Mouse (Mus musculus) right cerebral cortex, postnatal 25 days (tissue): ENCODE results near the gene Gnai1.
"Not testable (repeated sequence)": the region's sequence is repeated elsewhere in the genome, so short reads cannot be mapped to it uniquely, and the experiment has no call there.

ENCODE experiments used
- DNase-seq: peaks from one replicate; pipeline ENCODE4 v3.0.0; 2022

The Gnai1 gene

DNA sequence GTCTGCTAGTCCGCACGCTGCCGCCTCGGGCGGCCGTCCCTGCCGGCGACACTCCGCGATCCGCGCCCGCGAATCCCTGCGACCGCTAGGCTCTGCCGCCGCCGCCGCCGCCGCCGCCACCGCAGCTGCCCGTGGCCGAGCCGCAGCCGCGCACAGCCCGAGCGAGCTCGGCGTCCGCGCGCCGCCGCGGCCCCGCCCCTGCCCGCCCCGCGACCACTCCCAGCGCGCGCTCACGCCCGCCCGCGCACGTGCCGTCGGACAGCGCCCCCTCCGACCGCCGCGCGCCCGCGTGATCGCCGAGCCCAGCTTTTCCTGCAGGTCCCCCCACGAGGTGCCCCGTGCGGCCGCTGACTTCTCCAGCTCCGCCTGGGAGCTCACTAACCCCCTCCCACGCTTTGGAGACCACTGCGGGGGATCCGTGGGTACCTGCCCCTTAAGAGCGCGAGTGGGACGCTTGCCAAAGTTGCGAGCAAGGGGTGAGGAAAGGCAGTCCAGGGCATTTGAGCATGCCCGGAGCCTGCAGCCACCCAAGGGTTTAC, at the start of gene Gnai1:
Gene Gnai1 (minus strand): TSS at position 75 of the 539 bp plus-strand sequence.
- peak; percentile 77 for DNase-seq

DNA sequence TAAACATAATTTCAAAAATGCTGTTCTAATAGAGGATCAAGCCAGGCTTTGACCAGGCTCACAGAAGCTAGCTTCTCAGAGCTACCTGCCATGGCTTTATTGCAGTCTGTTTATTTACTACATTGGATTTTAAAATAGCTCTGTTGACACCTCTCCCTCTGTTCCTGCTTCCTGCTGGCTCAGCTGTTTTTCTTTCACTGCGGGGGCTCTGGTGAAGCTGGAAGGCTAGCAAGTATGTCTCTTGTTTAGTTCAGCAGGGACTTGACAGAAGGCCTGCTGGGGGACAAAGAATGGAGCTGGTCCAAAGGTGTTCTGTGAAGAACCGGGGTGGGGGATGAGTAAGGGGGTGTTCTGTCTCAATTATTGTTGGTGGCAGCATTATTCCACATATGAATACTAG, 7.7 kb upstream of the Gnai1 start:
- DNase-seq: no peak

DNA sequence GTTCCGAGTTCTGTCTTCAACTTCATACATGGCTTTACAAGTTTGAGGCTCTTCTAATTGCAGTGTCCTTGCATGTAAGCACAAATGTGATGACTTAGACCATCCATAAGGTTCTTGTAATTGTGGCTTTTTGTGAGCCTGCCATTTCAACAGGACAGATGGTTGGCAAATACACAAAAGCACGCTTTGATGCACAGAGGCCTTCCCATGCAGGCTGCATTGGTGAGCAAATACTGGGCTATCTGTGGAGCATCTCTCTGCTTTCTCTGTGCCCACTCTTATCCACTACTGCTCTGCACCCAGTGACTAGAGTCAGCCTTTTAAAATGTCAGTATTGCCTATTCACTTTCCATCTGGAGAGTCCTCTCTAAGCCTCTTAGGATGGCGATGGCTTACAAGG, 5.3 kb upstream of the Gnai1 start:
- no peak for DNase-seq

DNA sequence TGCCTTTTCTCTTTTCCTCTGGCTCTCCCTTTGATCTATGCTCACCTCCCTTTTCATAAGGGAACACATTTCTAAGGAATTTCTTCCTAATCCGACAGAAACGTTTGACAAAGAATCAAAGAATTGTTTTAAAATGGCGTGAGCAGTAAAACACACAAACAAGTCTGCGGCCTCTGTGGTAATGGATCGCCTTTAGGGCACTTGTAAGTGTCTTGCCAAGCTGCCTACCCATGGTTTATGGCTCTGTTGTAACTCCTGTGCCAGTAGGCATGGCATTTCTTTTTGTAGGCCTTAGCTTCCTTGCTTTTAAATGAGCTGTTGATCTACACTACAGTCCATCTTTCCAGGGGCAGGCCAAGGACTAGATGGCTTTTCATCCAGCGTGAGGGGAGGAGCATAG, 801 bp upstream of the Gnai1 start:
- no peak for DNase-seq

DNA sequence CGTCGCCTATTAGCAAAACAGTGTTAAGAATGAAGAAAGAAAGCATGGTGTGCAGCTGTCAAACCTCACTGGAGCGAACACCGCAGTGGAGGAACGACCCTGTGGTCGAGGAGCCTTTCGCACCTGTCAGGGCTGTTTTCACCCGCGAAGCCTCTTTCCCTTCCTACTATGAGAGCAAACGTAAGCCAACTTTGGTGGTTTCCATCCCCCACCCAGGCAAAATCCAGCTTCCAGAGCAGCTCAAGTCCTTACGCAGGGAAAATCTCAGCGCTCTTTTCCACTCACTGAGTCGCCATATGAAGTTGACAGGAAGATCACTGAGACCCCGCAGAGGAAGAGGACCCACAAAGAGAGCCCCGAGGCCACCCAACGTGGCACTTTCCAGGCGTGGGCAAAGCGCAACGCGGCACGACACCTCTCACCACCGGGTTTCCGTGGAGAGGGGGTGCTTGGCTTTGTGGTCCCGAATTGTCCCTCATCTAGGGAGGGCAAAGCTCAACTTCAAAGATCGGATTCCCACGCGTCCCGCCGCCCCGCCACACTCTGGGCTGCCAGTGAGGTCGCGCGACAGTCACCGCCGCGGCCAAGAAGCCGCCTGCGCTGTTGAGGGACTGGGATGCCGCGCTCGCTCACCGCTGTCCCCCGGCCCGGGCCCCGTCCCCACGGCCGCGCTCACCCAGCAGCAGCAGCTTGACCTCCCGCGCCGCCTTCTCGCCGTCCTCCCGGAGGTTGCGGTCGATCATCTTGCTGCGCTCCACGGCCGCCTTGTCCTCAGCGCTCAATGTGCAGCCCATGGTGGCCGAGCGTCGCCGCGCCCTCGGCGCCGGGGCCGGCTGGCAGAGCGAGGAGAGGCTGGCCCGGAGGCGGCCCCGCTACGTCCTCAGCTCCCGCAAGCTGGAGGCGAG, 527 bp downstream of the Gnai1 start:
- DNase-seq: peak; percentile 43

DNA sequence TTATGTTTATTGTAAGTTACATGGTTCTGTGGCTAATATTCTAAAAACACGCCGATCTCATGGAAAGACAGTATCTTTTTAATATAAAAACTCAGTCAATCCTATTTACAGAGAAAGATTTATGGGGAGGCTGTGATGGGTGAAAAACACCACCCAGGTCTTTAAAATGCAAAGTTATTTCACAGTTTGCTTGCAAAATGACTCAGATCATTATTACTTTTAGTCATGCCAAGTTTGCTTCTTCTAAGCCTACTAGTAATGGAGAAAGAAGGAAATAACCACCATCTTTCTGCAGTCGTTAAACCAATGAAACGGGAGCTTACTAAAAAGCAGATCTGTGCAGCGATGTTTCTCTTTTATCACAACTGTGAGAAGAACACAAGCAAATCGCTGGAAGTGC, 1.4 kb downstream of the Gnai1 start:
- no peak for DNase-seq

DNA sequence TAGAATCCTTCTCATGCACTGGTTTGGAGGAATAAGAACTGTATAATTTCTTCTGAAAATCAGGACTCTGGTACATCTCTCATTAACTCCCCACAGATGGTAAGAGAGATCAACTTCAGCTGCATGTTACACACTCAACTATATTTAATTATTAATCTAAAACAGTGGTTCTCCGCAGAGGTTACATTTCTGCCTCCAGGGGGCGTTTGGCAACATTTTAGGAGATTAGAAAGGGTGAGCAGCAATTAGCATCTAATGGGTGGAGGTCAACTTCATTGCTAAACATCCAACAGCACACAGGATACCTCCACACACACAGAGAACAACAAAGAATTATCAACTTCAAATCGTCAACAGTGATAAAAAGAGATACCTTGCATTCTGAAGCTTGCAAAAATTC, 2.0 kb downstream of the Gnai1 start:
- no peak for DNase-seq

DNA sequence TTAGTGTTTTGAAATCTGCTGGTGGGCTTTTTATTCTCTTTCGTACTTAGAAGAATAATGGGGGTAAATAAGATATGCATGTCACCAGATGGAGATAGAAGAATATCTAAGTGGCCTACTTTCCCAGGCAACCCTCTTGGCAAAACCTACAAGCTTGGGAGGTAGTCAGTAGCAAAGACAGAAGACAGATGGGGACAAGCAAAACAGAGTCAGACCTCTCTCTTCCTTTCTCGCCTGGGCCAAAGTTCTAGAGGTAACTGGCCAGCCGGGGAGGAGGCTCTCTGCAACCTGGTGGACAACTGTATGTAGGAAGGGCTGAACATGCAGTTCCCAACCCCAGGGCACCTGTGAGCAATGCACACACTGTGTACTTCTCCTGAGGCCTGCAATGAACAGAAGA, 12.9 kb downstream of the Gnai1 start:
- DNase-seq: no peak

DNA sequence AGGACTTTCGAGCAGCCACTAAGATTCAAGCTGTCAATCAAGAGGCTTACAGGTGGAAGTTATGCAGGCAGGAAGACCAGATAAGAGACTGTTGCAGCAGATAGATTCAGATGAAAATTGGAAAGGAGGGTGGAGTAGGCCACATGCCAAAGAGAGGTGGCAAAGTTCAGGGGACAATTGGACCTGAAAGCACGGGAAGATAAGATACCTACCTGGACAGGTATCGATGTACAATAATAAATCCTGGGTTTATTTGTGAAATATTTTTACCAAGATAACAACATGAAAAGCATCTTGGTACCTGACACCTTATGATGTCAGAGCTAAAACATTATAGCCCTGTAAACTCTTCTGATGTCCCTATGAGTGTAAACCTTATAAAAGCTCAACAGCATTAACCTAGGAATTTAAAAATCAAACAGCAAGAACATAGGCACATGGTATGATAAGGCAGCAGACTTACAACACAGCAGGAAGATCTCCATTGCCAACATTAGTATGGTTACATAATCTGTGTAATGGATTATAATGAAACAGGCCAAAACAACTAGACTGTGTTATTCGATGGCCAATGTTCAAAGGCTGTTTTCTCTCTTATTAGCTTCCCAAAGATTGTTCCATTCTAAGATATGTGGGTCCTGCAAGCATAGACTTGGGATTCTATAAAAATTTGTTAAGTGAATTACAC, 16.6 kb downstream of the Gnai1 start:
- no peak for DNase-seq

DNA sequence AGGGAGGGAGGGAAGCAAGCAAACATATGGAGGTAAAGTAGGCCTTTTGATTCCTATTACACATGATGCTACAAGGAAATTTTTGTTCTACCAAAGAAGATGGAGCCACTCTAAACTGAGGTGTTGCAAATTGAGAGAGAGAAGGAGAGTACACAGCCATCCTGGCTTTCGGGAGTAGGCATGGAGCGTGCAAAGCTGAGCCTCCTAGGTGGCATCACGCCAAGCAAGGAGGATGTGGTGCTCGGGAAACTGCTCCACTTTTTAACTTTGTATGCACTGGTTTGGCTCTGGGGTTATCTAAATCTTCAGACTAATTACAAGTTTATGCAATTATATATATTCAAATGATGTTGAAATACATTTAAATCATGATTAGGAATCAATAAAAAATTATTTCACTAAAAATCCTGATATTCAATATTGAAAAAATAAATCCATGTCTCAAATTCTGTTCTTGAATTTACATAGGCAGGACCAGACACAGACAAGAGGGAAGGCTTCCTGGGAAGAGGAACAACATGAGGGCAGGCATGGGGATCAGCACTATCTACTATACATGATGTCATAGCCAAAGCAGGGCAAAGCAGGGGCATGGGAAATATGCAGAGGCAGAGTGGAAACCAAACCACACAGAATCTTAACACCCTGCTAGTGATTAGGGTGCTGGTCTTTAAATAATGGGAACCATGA, 17.2 kb downstream of the Gnai1 start:
- DNase-seq: no peak

DNA sequence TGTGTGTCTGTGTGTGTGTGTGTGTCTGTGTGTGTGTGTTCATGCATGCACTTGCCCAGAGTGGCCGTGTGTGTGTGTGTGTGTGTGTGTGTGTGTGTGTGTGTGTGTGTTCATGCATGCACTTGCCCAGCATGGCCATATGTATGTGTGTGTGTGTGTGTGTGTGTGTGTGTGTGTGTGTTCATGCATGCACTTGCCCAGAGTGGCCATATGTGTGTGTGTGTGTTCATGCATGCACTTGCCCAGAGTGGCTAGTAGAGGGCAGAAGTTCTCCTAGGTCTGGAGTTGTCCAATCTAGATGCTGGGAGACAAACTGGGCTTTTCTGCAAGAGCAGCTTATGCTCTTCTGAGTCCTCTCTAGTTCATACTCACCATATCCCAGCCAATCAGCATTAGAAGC, 18.3 kb downstream of the Gnai1 start:
- not testable (repeated sequence) for DNase-seq

DNA sequence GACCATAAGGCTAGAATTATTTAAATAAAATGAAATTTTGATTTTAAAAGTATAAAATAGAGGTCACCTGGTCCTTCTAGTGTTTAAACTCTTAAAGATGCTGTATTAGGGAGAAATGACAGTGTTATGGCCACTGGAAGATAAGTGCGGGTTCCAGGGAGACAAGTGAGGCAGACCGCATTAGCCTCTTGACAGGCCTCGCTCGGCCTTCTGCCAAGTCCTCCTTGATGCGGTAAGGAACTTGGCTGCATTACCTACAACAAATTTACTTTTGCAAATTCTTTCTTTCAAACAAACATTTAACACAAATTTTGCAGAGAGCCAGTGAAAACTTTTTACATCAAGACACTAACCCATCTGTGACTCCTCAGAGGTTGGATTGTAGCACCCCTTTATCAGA, 27.9 kb downstream of the Gnai1 start:
- DNase-seq: no peak

DNA sequence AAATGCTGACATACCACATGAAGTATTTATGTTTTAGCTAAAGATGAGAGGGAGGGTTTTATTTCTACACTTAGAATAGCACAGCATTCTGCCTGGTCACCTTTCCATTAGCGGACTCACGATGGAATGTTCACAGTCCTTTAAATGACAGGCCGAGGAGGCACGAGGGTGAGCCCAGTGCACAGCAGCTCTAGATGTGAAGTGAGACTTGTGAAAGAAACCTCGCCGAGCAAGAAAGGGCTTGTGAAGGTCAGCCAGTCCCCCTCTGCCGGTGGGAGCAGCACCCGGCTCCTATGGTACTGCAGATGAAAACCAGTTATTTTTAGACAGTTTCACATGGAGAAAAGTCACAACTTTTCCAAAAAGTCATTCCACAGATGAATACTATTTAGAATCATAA, 29.4 kb downstream of the Gnai1 start:
- no peak for DNase-seq

DNA sequence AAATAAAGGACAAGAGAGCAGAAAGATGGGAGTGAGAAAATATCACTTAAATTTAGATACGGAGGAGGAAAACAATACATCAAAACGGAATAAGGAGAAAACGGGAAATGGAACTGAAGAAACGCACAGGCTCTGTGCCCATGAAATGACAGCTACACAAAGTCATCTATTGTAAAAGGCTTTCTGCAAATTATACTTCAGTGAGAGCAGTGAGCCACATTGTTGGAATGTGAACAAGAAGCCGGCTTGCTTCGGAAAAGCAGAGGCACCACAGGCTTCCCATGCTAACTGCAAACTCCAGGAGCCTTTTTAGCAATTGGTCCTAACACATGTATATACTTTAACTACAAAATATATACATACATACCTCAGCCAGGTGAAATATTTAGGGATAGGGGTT, 34.0 kb downstream of the Gnai1 start:
- no peak for DNase-seq

DNA sequence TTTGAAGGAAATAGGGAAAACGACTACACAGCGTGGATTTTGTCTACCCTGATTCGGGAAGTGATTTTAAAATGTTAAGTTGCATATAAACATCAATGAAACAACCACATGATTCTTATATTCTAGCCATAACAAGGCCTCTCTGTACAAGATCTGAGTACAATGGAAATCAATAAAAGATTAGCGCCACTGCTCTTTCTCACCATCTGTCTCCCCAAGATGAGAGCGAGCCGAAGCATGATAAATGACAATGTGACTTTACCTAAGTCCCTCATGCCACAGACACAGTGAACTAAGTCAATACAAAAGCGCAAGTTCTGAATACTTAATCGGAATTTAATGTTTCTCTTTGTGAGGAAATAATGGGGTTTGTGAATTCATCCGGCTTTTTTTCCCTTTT, 36.6 kb downstream of the Gnai1 start:
- DNase-seq: no peak

DNA sequence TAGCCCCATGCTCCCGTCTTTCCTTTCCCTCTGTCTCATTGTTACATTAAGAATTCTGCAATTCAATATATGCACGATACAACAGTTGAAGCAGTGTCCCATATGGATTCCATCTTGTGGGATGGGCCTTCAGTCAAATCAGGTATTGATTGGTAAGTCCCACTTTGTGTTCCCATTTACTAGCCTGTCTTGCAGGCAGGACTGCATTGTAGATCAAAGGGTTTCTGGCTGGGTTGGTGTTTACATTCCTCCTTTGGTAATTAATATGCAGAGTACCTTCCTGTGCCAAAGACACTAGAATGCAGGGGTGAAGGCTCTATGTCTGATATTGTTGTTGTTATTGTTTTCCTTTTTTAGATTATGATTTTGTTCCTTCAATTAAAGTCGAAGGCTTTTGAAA, 38.5 kb downstream of the Gnai1 start:
- DNase-seq: no peak

DNA sequence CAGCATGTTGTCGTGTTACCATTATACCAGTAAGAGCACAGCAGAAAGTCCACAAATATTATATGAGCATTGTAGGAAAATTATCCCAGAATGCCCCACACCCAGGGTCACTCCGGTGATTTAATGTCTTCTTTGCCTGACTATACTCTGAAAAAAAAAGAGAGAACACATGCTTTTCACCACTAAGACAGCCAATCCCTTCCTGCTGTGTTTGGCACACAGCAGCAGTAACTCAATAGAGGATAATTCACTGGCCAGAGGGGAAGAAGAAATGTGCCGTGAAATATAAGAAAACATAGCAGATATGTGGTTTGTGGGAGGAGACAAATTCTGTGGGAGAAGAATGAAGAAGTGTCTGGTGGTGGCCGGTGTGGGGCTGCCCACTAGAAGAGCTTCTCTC, 41.3 kb downstream of the Gnai1 start:
- DNase-seq: no peak

DNA sequence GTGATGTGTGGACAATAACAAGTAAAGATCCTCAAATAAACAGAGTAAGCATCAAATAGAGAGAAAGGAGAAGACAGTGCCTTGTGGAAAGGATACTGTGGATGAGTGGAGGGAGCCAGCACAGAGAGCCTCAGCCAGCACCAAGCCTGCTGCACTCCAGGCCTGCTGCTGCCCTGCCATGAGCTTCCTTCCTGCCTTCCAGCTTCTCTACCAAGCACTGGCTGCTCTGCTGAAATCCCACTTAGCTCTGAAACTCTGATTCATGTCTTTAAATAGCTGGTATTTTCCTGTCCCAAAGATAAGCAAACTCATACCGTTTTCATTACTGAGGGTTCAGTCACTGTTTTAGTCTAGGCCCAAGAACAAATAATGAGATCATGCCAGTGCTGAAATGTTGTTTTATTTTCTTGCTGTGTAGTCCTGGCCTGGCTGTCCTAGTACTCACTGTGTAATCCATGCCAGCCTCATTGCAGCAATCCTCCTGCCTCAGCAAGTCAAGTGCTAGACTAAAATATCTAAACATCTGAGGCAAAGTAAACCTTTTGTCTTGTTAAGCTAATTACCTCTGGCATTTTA, 52.8 kb downstream of the Gnai1 start:
- DNase-seq: no peak

DNA sequence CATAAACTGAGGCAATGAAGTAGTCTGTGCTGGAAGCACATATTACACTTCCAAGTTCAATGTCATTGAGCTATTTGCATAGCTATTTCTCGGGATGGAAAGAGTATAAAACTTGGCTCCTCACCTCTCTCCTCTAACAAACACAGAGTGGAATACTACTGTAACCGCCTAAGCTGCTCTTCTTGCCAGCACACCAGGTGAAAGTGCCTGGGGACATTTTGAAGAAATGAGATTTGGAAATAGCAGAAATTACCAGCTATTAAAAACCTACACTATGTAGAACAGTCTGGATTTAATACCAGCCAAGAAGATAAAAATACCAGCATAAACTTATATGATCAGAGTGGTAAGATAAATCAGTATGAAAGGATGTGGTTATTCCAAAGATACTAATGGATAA, 63.6 kb downstream of the Gnai1 start:
- DNase-seq: no peak

DNA sequence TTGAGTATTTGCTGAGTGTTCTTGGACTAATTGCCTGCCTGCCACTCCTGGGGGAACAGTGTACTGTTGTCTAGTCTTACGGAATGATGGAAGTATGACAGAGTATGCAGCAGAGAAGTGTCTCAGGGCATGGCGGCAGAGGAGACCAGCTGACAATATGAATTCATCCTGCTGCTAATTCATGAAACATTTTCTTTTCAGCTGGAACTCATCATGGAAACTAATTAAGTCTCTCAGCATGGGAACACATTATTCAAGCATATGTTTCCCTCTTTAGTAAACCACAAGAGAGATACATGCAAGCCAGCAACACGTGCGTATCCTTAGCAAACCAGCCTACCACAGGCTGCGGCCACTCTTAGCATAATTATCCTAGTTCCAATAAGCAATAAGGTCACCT, 67.4 kb downstream of the Gnai1 start:
- DNase-seq: no peak

DNA sequence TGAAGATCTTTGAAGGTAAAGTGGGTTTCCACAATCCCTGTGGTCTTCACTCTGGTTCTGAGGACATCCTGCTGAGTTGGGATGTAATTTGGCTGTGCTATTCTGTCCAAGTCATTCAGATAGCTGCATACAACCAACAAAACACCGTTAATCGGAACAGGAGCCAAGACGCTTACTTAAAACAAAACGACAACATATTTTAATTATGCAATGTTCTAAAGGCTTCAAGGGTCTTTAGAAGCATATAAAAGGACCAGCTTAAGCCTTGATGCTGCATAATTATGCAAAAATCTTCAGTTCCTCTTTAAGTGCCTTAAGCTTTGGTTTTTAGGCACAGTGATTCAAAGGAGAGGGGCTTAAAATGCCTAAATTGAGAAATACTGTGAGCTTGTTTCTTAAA, 70.6 kb downstream of the Gnai1 start:
- DNase-seq: no peak

DNA sequence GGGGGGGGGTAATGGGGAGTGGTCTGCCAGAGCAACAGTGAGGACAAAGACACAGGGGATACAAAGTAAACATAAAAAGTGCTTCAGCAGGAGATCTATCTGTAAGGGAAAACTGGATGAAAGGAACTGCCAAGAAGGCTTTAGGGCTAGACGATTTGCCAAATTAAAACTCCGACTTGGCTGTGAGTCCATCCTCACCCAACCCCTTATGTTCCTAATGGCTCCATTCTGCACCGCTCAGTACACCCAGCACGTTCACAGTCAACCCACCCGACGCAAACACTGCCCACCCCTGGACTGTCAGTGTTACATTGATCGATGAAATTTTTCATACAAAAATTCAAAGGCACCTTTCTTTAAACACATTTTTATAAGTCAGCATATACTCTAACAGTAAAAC, 71.5 kb downstream of the Gnai1 start:
- no peak for DNase-seq

DNA sequence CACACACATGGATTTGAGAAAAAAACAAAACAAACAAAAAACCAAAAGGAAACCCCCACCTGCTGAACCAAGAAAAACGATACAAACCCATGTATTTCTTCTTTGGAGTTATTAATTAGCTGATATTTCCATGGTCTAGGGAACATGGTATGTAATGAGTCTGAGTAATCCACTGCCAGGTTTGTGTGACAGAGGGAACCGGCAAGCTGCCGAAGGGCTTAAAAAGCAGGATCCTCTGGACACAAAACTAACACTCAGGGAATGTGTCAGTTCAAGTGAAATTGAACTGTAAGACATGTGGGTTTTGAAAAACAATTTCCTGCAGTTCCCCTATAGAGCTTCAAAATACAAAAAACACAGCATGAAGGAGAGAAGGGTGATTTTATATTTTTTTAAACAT, 72.1 kb downstream of the Gnai1 start:
- DNase-seq: no peak
